Mouse (Mus musculus) cerebellum, adult (tissue): ENCODE results near the gene Grin2c.

Experiments
- ATAC-seq: cut with Nextera tagmentation; 2 replicates; pipeline ENCODE4 v1.9.2; 2017; ENCODE audit warnings: mild to moderate bottlenecking, moderate library complexity, mixed read lengths; ENCODE audit not compliant: insufficient number of reproducible peaks, low FRiP score, low TSS enrichment

Grin2c gene

GRCm38 (mm10) chr11:115233526-115234290 lies 33.3 kb downstream of the Grin2c start:
- no peak for ATAC-seq

- no peak for ATAC-seq
Observed at GRCm38 (mm10) chr11:115232889-115233288, 34.2 kb downstream of the Grin2c start.

- no peak for ATAC-seq
Observed at GRCm38 (mm10) chr11:115231924-115232323, 35.1 kb downstream of the Grin2c start.

- ATAC-seq, result no peak
Observed at GRCm38 (mm10) chr11:115231168-115231915, 35.7 kb downstream of the Grin2c start.

- no peak for ATAC-seq
Observed at GRCm38 (mm10) chr11:115229021-115229930, 37.8 kb downstream of the Grin2c start.

GRCm38 (mm10) chr11:115228430-115228829 lies 38.6 kb downstream of the Grin2c start:
- ATAC-seq, result no peak

- no peak for ATAC-seq
Observed at GRCm38 (mm10) chr11:115227640-115228039, 39.4 kb downstream of the Grin2c start.

GRCm38 (mm10) chr11:115226811-115227491 lies 40.1 kb downstream of the Grin2c start:
- no peak for ATAC-seq

GRCm38 (mm10) chr11:115225301-115225700 lies 41.7 kb downstream of the Grin2c start:
- ATAC-seq, result no peak

- ATAC-seq, result no peak
Observed at GRCm38 (mm10) chr11:115224889-115225288, 42.2 kb downstream of the Grin2c start.

GRCm38 (mm10) chr11:115223877-115224276 lies 43.2 kb downstream of the Grin2c start:
- no peak for ATAC-seq

GRCm38 (mm10) chr11:115223451-115223850 lies 43.6 kb downstream of the Grin2c start:
- no peak for ATAC-seq

- no peak for ATAC-seq
Observed at GRCm38 (mm10) chr11:115222570-115222969, 44.5 kb downstream of the Grin2c start.

GRCm38 (mm10) chr11:115222077-115222476 lies 45.0 kb downstream of the Grin2c start:
- no peak for ATAC-seq

- ATAC-seq, result no peak
Observed at GRCm38 (mm10) chr11:115219685-115220084, 47.4 kb downstream of the Grin2c start.

GRCm38 (mm10) chr11:115219263-115219662 lies 47.8 kb downstream of the Grin2c start:
- ATAC-seq, result no peak

GRCm38 (mm10) chr11:115217439-115218410 lies 49.3 kb downstream of the Grin2c start:
- peak; percentile 45; the same call in 1 of the 2 replicates for ATAC-seq

GRCm38 (mm10) chr11:115215123-115215522 lies 51.9 kb downstream of the Grin2c start:
- no peak for ATAC-seq

GRCm38 (mm10) chr11:115212116-115212515 lies 54.9 kb downstream of the Grin2c start:
- ATAC-seq, result peak; percentile 34
